Mouse (Mus musculus) thymus, adult 2 months (tissue): ENCODE measurements around the gene Actr3.

Experiments used
- CTCF ChIP-seq: fragments of 200-500 bp; IDR thresholded peaks from 2 replicates; pipeline ENCODE4 v1.5.1; 2012; ENCODE audit warnings: mild to moderate bottlenecking, control low read depth, low read length, moderate library complexity, borderline replicate concordance; ENCODE audit not compliant: control insufficient read depth, poor library complexity, insufficient read depth; ENCODE audit errors: extremely low read depth
- POLR2A ChIP-seq: fragments of 200-500 bp; IDR thresholded peaks from 2 replicates; pipeline ENCODE4 v1.6.1; 2012; ENCODE audit warnings: mild to moderate bottlenecking, low read length, control low read depth, moderate library complexity; ENCODE audit not compliant: control insufficient read depth, poor library complexity, insufficient read depth; ENCODE audit errors: extremely low read depth

DNA sequence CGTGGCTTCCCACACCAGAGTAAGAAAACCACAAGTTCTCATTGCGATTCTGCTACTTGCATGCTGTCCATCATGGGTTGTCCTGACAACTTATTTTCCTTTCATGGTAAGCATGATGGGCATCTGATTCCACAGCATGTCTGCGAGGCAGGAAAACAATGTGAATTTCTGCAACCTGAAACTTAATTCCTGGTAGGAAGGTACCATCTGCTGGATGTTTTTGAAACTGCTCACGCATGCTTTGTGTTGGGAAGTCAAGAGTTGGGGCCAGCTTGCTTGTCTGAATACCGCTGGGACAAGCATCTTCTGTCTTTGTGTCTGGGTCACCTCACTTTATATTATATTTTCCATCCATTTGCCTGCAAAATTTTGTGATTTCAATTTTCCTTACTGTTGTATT is 62.7 kb downstream of the Actr3 start:
- TF ChIP-seq POLR2A: no peak
- TF ChIP-seq CTCF: no peak
